Mouse (Mus musculus): ENCODE data around the gene Tlnrd1.

GRCm38 (mm10) chr7:83883276-83884020 is 657 bp downstream of the Tlnrd1 start:
- TF ChIP-seq CTCF (IDR thresholded peaks at IDR 0.05; ENCODE audit: low read depth, low read length) (no peak), GATA2 (IDR thresholded peaks at IDR 0.05; ENCODE audit: borderline replicate concordance, low read depth, low read length) (no peak)

Measured in G1E (cell line).